Mouse (Mus musculus) forebrain, embryonic 10.5 days (tissue): Measurements from ENCODE around the gene Usp7. TPM values are rescaled to one million over a fixed set of nuclear protein-coding genes. Genes with fewer than 3 reads are reported as not detected.

Source experiments
- DNase-seq: peaks from one replicate; pipeline ENCODE4 v3.0.0-alpha.2; 2017; ENCODE audit warnings: low spot score; ENCODE audit errors: extremely low spot score
- H3K27ac ChIP-seq: fragments of 300-500 bp; sonication (generic); 2 replicates; pipeline ENCODE4 v1.5.1; 2016; ENCODE audit warnings: mild to moderate bottlenecking
- H3K27me3 ChIP-seq: fragments of 300-500 bp; sonication (generic); 2 replicates; pipeline ENCODE4 v1.6.1; 2016; ENCODE audit warnings: mild to moderate bottlenecking; ENCODE audit not compliant: poor library complexity, severe bottlenecking
- H3K36me3 ChIP-seq: fragments of 300-500 bp; sonication (generic); replicated peaks from 2 replicates; pipeline ENCODE4 v1.6.1; 2016; ENCODE audit warnings: mild to moderate bottlenecking, moderate library complexity
- H3K4me1 ChIP-seq: fragments of 300-500 bp; sonication (generic); 2 replicates; pipeline ENCODE4 v1.6.1; 2016
- H3K4me3 ChIP-seq: fragments of 300-500 bp; sonication (generic); 2 replicates; pipeline ENCODE4 v1.5.1; 2016; ENCODE audit warnings: mild to moderate bottlenecking, moderate library complexity
- H3K9me3 ChIP-seq: fragments of 300-500 bp; sonication (generic); 2 replicates; pipeline ENCODE4 v1.6.1; 2016; ENCODE audit warnings: mild to moderate bottlenecking, moderate library complexity
- WGBS: fragments of 180-500 bp; shearing (Covaris S2); methylation state at CpG from one replicate; pipeline ENCODE4 v1.1.7; 2016; 5-methylcytosine and 5-hydroxymethylcytosine counted together
- polyA plus RNA-seq: library from polyadenylated mRNA; unstranded; fragments of >200 nt; fragmentation: Nextera tagmentation; extraction: Ambion mirVana; gene quantifications from 2 replicates; pipeline ENCODE4 v1.2.1, GENCODE M21; 2016

The Usp7 gene
- 32.7 and 33.4 TPM in 2 replicates for polyA plus RNA-seq

GRCm38 (mm10) chr16:8791949-8792557, at the start of gene Usp7:
Usp7 (minus strand) TSS chr16:8792308.
- 94% methylated on average over 20 of the region's 20 CpGs for WGBS
- Histone ChIP-seq H3K27ac (no peak within 1 kb of the TSS), H3K36me3 (no peaks in the 10 kb centered on the region), H3K9me3 (no peaks in the 10 kb centered on the region), H3K4me3 (no peak within 1 kb of the TSS), H3K4me1 (peaks cover 17% of the 10 kb centered on the region), H3K27me3 (no peaks in the 10 kb centered on the region)
- no peak for DNase-seq

- peaks cover 98% of the 10 kb centered on the region for H3K36me3 ChIP-seq
- H3K4me1 ChIP-seq: no peaks in the 10 kb centered on the region
- no peaks in the 10 kb centered on the region for H3K9me3 ChIP-seq
- no peak for DNase-seq
- no peak overlapping the region for H3K4me3 ChIP-seq
- WGBS: 95% methylated on average over 3 of the region's 3 CpGs
- H3K27me3 ChIP-seq: no peaks in the 10 kb centered on the region
- H3K27ac ChIP-seq: no peak overlapping the region
Measured at GRCm38 (mm10) chr16:8840557-8840956, 48.4 kb upstream of the Usp7 start.

GRCm38 (mm10) chr16:8838921-8839320, 46.8 kb upstream of the Usp7 start:
- Histone ChIP-seq H3K27ac (no peak overlapping the region), H3K36me3 (peaks cover 98% of the 10 kb centered on the region), H3K9me3 (no peaks in the 10 kb centered on the region), H3K27me3 (no peaks in the 10 kb centered on the region), H3K4me1 (peaks cover 1% of the 10 kb centered on the region; the same call in 1 of the 2 replicates), H3K4me3 (no peak overlapping the region)
- DNase-seq: no peak

GRCm38 (mm10) chr16:8837595-8837994, 45.5 kb upstream of the Usp7 start:
- Histone ChIP-seq H3K27ac (no peak overlapping the region), H3K36me3 (peaks cover 98% of the 10 kb centered on the region), H3K27me3 (no peaks in the 10 kb centered on the region), H3K4me3 (no peak overlapping the region), H3K9me3 (no peaks in the 10 kb centered on the region), H3K4me1 (peaks cover 13% of the 10 kb centered on the region)
- WGBS: 100% methylated on average over 1 of the region's 1 CpGs
- DNase-seq: no peak

GRCm38 (mm10) chr16:8836876-8837275, 44.8 kb upstream of the Usp7 start:
- Histone ChIP-seq H3K4me3 (no peak overlapping the region), H3K27me3 (no peaks in the 10 kb centered on the region), H3K9me3 (no peaks in the 10 kb centered on the region), H3K36me3 (peaks cover 98% of the 10 kb centered on the region), H3K27ac (no peak overlapping the region), H3K4me1 (peaks cover 21% of the 10 kb centered on the region)
- 89% methylated on average over 1 of the region's 1 CpGs for WGBS
- no peak for DNase-seq

GRCm38 (mm10) chr16:8831241-8831640, 39.1 kb upstream of the Usp7 start:
- 13% methylated on average over 12 of the region's 12 CpGs for WGBS
- Histone ChIP-seq H3K27me3 (no peaks in the 10 kb centered on the region), H3K36me3 (peaks cover 50% of the 10 kb centered on the region), H3K4me3 (peak overlapping the region; percentile 90), H3K4me1 (peaks cover 32% of the 10 kb centered on the region), H3K27ac (peak overlapping the region; percentile 99), H3K9me3 (no peaks in the 10 kb centered on the region)
- no peak for DNase-seq

GRCm38 (mm10) chr16:8830431-8831211, 38.5 kb upstream of the Usp7 start:
- DNase-seq: peak; percentile 63
- Histone ChIP-seq H3K4me3 (peak overlapping the region; percentile 90), H3K27ac (peak overlapping the region; percentile 99), H3K9me3 (no peaks in the 10 kb centered on the region), H3K4me1 (peaks cover 32% of the 10 kb centered on the region), H3K27me3 (no peaks in the 10 kb centered on the region), H3K36me3 (peaks cover 44% of the 10 kb centered on the region)
- WGBS: under 1% methylated on average over 74 of the region's 74 CpGs

GRCm38 (mm10) chr16:8829564-8830359, 37.7 kb upstream of the Usp7 start, which contains the start of gene 1810013L24Rik:
1810013L24Rik (plus strand) TSS chr16:8830100.
- Histone ChIP-seq H3K27me3 (no peaks in the 10 kb centered on the region), H3K27ac (peak within 1 kb of the TSS; percentile 99), H3K4me1 (peaks cover 32% of the 10 kb centered on the region), H3K36me3 (peaks cover 36% of the 10 kb centered on the region), H3K4me3 (peak within 1 kb of the TSS; percentile 90), H3K9me3 (no peaks in the 10 kb centered on the region)
- WGBS: under 1% methylated on average over 78 of the region's 80 CpGs
- DNase-seq: peak; percentile 98

GRCm38 (mm10) chr16:8828636-8829563, 36.8 kb upstream of the Usp7 start:
- Histone ChIP-seq H3K9me3 (no peaks in the 10 kb centered on the region), H3K27me3 (no peaks in the 10 kb centered on the region), H3K27ac (peak overlapping the region; percentile 99), H3K4me3 (peak overlapping the region; percentile 90), H3K36me3 (peaks cover 27% of the 10 kb centered on the region), H3K4me1 (peaks cover 30% of the 10 kb centered on the region)
- DNase-seq: no peak
- 12% methylated on average over 33 of the region's 33 CpGs for WGBS

- H3K4me3 ChIP-seq: no peak overlapping the region
- no peaks in the 10 kb centered on the region for H3K9me3 ChIP-seq
- WGBS: 92% methylated on average over 7 of the region's 7 CpGs
- H3K4me1 ChIP-seq: peaks cover 16% of the 10 kb centered on the region
- H3K36me3 ChIP-seq: peaks cover 12% of the 10 kb centered on the region
- DNase-seq: no peak
- H3K27ac ChIP-seq: no peak overlapping the region
- H3K27me3 ChIP-seq: no peaks in the 10 kb centered on the region
Measured at GRCm38 (mm10) chr16:8827366-8827765, 35.3 kb upstream of the Usp7 start.

GRCm38 (mm10) chr16:8823661-8824060, 31.6 kb upstream of the Usp7 start:
- Histone ChIP-seq H3K9me3 (no peaks in the 10 kb centered on the region), H3K4me3 (no peak overlapping the region), H3K4me1 (peaks cover under 1% of the 10 kb centered on the region; the same call in 1 of the 2 replicates), H3K36me3 (no peaks in the 10 kb centered on the region), H3K27me3 (no peaks in the 10 kb centered on the region), H3K27ac (no peak overlapping the region)
- 76% methylated on average over 2 of the region's 2 CpGs for WGBS
- DNase-seq: no peak

GRCm38 (mm10) chr16:8822586-8822985, 30.5 kb upstream of the Usp7 start:
- WGBS: 80% methylated on average over 4 of the region's 4 CpGs
- Histone ChIP-seq H3K27me3 (no peaks in the 10 kb centered on the region), H3K4me3 (no peak overlapping the region), H3K4me1 (no peaks in the 10 kb centered on the region), H3K36me3 (no peaks in the 10 kb centered on the region), H3K27ac (no peak overlapping the region), H3K9me3 (no peaks in the 10 kb centered on the region)
- no peak for DNase-seq
